Mouse (Mus musculus): Measurements from ENCODE around the gene Pofut1.

Pofut1 gene

GRCm38 (mm10) chr2:153290938-153291928 lies 49.9 kb downstream of the Pofut1 start, which contains the start of gene Kif3b:
Gene Kif3b (plus strand): TSS chr2:153291413.
- in situ Hi-C loops (cut with MseI, MboI) = no loop called here

DNA sequence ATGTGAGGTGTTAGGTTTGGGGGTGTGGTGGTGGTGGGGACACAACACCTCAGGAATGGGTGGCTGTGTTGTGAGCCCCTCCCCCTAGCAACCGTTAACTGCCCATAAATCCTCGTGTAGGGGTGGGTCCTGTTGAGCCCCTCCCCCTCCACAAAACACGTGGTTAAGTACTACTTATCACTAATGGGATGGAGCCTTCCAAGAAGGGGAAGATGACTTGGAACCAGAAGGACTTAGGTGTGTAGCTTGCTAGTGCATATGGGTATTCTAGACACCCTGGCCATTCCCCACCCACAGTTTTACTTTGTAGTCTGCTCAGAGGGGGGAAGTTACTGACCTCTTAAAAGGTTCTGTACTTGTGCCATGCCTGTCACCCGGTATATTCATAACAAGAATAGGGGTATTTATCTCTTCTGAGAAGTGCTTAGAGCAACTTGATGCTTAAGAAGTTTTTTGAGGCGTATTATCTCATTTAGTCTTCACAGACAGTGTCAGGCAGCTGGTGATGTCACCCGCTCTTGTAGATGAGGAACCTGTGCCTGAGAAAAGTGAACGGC lies 51.0 kb downstream of the Pofut1 start:
- in situ Hi-C loops (cut with MseI, MboI) = no loop called here

DNA sequence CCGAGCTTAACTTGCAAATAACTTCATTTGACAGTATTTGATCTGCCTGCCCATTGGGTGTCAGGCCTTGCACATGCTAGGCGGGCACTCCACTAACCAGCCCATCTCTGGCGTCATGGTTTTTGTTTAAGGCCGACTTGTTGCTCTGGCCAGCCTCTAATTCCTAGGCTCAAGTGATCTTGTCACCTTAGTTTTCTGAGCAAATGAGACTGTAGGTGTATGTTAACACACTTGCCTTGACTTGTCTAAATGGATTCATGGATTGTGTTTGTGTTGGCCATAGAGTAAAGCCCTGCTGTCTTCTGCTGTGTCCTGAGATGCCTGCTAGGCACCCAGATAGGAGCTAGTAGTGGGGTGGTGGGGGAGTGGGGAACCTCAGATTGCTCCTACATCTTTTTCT lies 53.9 kb downstream of the Pofut1 start:
- in situ Hi-C loops (cut with MseI, MboI) = no loop called here

DNA sequence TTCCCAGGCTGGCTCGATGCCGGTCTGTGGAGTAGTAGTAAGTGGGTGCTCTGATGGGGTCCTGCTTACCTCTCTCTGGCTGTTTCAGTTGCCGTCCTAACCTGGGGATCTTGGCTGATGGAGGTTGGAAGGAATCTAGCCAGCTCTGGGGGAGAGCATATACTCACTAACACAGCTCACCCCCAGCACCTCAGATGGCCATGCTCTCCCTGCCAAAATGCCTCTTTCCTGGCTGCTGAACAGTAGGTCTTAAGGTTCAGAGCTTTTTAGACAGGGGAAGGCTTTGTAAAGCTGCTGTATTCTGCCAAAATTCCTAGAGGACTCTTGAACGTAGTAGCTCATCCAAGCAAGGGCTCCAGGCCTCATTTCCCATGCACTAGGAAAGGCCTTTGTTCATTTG lies 56.4 kb downstream of the Pofut1 start:
- in situ Hi-C loops (cut with MseI, MboI) = no loop called here

DNA sequence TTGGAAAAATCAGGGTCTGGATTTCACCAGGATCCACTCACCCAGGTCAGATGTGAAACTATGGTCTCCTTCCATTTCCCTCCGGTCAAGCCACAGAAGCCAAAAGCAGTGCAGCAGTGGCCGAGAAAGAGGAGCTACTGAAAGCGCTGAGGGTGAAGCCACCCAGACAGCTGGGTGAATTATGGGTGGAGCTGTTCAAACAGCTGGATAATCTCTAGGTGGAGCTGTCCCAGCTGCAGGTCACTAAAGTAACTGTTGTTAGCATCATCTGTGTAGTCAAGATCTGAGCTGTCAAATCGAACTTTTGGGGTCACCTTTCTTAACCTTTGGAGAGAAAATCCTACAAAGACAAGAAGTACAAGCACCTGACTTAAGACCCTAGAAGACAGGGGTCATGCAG lies 57.1 kb downstream of the Pofut1 start:
- in situ Hi-C loops (cut with MseI, MboI) = no loop called here

- in situ Hi-C loops (cut with MseI, MboI) = no loop called here
These were observed 57.5 kb downstream of the Pofut1 start for GRCm38 (mm10) chr2:153298863-153299262.

DNA sequence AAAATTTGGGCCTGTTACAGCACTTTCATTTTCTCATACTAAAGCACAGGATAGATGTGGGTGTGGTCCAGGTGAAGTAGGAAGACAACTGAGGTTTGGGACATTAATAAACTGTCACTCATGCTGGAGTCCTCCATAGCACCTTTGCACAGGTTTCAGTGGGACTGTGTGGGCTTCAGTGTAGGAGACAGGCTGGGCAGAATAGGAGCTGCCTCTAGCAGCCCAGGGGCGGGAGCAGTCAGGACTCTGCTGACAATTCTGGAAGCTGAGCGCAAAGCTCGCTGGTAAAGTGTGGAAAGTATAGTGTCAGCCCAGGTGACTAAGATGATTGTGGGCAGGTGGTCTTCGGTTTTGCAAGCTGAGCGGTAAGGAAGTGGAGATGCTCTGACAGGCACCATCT lies 59.8 kb downstream of the Pofut1 start:
- in situ Hi-C loops (cut with MseI, MboI) = no loop called here

DNA sequence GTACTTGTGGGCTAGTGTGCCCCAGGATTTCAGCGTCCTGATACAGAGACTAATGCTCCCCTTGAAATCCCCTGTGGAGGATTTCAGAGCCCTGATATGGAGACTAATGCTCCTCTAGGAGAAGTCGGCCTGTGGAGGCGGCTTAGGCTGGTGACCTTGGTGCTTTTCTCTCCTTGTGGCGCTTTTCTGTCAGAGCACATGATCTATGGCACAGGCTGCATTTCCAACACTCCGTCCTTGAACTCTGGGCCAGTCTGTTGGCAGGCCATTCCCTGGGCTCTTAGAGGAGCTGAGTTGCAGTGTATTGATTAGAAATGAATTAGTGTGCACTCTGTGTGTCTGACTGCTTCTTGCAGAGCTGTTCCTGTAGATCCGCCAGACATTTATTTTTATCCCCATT lies 63.9 kb downstream of the Pofut1 start:
- in situ Hi-C loops (cut with MseI, MboI) = no loop called here

GRCm38 (mm10) chr2:153308586-153308985 lies 67.3 kb downstream of the Pofut1 start:
- in situ Hi-C loops (cut with MseI, MboI) = no loop called here

DNA sequence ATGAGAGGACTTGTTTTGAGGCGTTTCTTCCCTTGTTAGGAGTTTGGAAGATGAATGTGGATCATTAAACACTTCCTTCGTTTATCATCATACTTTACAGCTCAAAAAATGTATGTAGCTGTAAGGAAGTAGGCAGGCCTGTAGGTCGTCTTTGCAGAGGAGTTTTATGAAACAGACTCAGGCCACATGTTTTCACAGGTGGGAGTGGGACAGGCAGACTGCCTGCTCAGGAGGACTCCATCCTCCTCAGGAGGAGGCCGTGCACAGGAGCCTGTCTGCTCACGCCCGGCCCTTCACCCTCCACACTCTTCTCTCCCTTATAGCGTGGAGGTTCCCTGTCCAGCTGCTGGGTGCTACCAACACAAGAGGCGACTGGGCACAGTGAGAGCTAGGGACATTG lies 67.8 kb downstream of the Pofut1 start:
- in situ Hi-C loops (cut with MseI, MboI) = no loop called here

DNA sequence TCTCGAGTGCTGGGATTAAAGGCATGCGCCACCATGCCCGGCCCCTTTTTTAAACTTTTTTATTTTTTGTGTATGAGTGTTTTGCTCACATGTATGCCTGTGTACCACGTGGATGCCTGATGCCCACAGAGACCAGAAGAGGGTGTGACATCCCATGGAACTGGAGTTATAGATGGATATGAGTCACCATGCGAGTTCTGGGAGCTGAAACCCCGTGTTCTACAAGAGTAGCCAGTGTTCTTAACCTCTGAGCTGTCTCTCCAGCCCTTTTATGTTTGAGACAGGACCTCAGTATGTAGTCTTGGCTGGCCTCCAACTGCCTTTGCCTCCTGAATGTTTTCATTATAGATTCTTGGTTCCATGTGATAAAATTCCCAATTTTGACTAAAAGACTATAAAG lies 68.9 kb downstream of the Pofut1 start:
- in situ Hi-C loops (cut with MseI, MboI) = no loop called here

DNA sequence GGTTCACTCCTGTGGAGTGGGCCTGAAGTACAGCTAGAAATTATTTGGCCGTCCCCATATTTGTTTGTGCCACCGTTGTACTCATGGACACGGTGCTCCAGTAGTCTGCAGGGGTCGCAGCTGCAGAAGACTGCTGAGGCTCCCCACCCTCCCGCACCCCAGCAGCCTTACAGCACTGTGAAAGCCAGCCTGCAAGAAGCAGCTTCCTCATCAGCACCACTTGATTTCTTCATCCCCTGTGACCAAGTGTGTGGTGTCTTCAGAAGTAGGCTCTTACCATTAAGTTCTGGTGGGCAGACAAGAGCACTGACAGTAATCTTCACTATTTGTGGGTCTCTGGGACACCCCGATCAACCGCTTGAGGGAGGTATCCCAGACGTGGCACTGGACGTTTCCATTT lies 71.6 kb downstream of the Pofut1 start:
- in situ Hi-C loops (cut with MseI, MboI) = no loop called here

DNA sequence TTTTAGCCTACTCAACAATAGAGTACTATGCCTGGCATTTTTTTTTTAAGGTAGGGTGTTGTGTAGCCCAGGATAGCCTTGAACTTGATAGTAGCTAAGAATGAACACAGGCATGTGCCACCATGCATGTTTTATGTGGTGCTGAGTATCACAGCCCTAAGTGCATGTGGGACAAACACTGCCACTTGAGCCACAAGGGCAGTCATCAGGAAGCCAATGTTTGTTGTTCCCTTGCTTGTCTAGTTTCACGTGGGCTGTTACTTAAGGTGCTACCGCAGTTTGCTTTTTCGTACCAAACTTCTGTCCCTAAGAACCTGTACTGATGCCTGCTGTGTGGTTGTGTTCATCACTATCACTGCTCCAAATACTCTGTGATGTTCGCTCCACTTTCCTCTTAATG lies 77.1 kb downstream of the Pofut1 start:
- in situ Hi-C loops (cut with MseI, MboI) = no loop called here

GRCm38 (mm10) chr2:153319036-153319643 lies 77.8 kb downstream of the Pofut1 start:
- in situ Hi-C loops (cut with MseI, MboI) = no loop called here

Measured in mouse trophoblast stem cell (cell line).